Mouse (Mus musculus) heart, postnatal 0 days (tissue): ENCODE data around the gene Il4ra. TPM values are rescaled to one million over a fixed set of nuclear protein-coding genes. Genes with fewer than 3 reads are reported as not detected.

Experiments
- ATAC-seq: fragments of 200-750 bp; cut with Nextera tagmentation; 2 replicates; pipeline ENCODE4 v1.8.0; 2017; ENCODE audit warnings: low read depth, moderate number of reproducible peaks, moderate library complexity; ENCODE audit not compliant: insufficient read depth
- DNase-seq: peaks from one replicate; pipeline ENCODE4 v3.0.0-alpha.2; 2016; ENCODE audit warnings: low spot score
- H3K27ac ChIP-seq: fragments of 300-500 bp; sonication (generic); 2 replicates; pipeline ENCODE4 v1.5.1; 2014; ENCODE audit warnings: low read depth, mild to moderate bottlenecking
- H3K27me3 ChIP-seq: fragments of 300-500 bp; sonication (generic); 2 replicates; pipeline ENCODE4 v1.6.1; 2014; ENCODE audit warnings: low read length, mixed read lengths; ENCODE audit not compliant: control insufficient read depth, insufficient read depth
- H3K36me3 ChIP-seq: fragments of 300-500 bp; sonication (generic); replicated peaks from 2 replicates; pipeline ENCODE4 v1.6.1; 2014; ENCODE audit warnings: low read length, mixed read lengths; ENCODE audit not compliant: control insufficient read depth, insufficient read depth
- H3K4me1 ChIP-seq: fragments of 300-500 bp; sonication (generic); 2 replicates; pipeline ENCODE4 v1.6.1; 2014; ENCODE audit warnings: antibody characterized with exemption; ENCODE audit not compliant: control insufficient read depth, insufficient read depth
- H3K4me2 ChIP-seq: fragments of 300-500 bp; sonication (generic); 2 replicates; pipeline ENCODE4 v1.6.1; 2014; ENCODE audit warnings: low read depth, mild to moderate bottlenecking, low read length, moderate library complexity
- H3K4me3 ChIP-seq: fragments of 300-500 bp; sonication (generic); 2 replicates; pipeline ENCODE4 v1.5.1; 2014; ENCODE audit warnings: low read depth, low read length
- H3K9ac ChIP-seq: fragments of 300-500 bp; sonication (generic); replicated peaks from 2 replicates; pipeline ENCODE4 v1.6.1; 2014; ENCODE audit warnings: low read depth, low read length, mixed read lengths
- H3K9me3 ChIP-seq: fragments of 300-500 bp; sonication (generic); replicated peaks from 2 replicates; pipeline ENCODE4 v1.6.1; 2016; ENCODE audit warnings: low read length; ENCODE audit not compliant: control insufficient read depth
- CTCF ChIP-seq: IDR thresholded peaks from 2 replicates; pipeline ENCODE4 v1.5.1; 2016; ENCODE audit warnings: antibody characterized with exemption, control low read depth, low read depth
- EP300 ChIP-seq: IDR thresholded peaks from 2 replicates; pipeline ENCODE4 v1.6.1; 2016; ENCODE audit warnings: antibody characterized with exemption, low read depth
- WGBS: fragments of 180-500 bp; shearing (Covaris S2); extraction: QIAGEN DNeasy Blood & Tissue Kit; methylation state at CpG from one replicate; pipeline ENCODE4 v1.1.7; 2014; 5-methylcytosine and 5-hydroxymethylcytosine counted together
- polyA plus RNA-seq: library from polyadenylated mRNA; unstranded; fragments of >200 nt; fragmentation: Nextera tagmentation; extraction: Ambion mirVana; gene quantifications from 2 replicates; pipeline ENCODE4 v1.2.1, GENCODE M21; 2015
- total RNA-seq: library from RNA; depleted of rRNA; stranded (reverse); fragments of >200 nt; gene quantifications from 2 replicates; pipeline ENCODE4 v1.2.3, GENCODE M21; 2014; ENCODE audit warnings: low replicate concordance

Gene Il4ra
- total and polyA plus RNA-seq, 2 experiments from 2014 or later = 4.8 to 30.7 TPM

DNA sequence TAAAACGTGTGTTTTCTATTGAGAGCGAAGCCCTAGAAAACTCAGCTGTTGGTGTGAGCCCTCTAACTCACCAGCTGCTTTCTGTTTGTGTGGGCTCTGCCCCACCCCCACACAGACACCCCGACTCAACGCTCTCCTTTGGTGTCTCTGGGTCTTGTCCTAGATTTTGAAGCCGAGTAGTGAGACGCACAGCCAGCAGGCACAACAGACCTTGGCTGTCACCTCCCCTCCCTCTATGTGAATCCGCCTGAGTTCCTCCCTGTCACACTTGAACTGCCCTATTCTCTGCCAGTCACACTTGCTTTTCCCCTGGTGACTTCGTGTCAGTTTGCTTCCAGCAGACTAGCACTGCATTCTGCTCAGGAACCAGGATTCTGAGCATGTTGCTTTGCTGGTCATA lies 4.9 kb downstream of the Il4ra start:
- DNase-seq = no peak
- Histone ChIP-seq H3K27me3 (no peaks in the 10 kb centered on the region), H3K4me1 (peaks cover 26% of the 10 kb centered on the region), H3K9ac (no peak overlapping the region), H3K27ac (peak overlapping the region; percentile 14; the same call in 1 of the 2 replicates), H3K4me3 (no peak overlapping the region), H3K4me2 (no peak overlapping the region), H3K9me3 (no peaks in the 10 kb centered on the region), H3K36me3 (no peaks in the 10 kb centered on the region)
- 68% methylated on average over 8 of the region's 8 CpGs for WGBS
- no peak for ATAC-seq
- TF ChIP-seq CTCF = no peak
- TF ChIP-seq EP300 = no peak

GRCm38 (mm10) chr7:125558401-125558945 lies 6.6 kb downstream of the Il4ra start:
- Histone ChIP-seq H3K4me1 (peaks cover 26% of the 10 kb centered on the region), H3K4me3 (no peak overlapping the region), H3K36me3 (no peaks in the 10 kb centered on the region), H3K9me3 (no peaks in the 10 kb centered on the region), H3K27ac (peak overlapping the region; percentile 74; the same call in 1 of the 2 replicates), H3K27me3 (no peaks in the 10 kb centered on the region), H3K9ac (no peak overlapping the region), H3K4me2 (no peak overlapping the region)
- ATAC-seq (no peak), DNase-seq (no peak)
- WGBS = 68% methylated on average over 4 of the region's 4 CpGs
- TF ChIP-seq EP300 = no peak
- TF ChIP-seq CTCF = no peak

DNA sequence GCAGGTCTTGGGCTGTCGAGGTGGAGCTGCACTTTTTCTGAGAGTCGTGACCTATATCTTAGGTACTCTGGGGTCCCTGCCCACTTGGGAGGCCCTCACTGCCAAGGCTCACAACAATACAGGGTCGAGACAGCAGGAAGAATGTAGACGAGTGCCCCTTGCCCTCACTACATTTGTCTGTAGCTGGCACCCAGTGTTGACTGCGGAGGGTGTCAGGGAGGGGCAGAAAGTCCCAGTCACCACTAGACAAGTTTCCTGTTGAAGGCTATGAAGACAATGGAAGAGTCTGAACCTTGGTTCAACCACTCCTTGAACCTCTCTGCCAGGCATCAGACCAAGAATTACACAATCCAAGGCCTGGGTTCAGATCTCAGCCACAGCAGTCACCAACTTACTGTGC lies 7.1 kb downstream of the Il4ra start:
- Histone ChIP-seq H3K27me3 (no peaks in the 10 kb centered on the region), H3K27ac (peak overlapping the region; percentile 74), H3K9ac (no peak overlapping the region), H3K4me2 (no peak overlapping the region), H3K9me3 (no peaks in the 10 kb centered on the region), H3K36me3 (no peaks in the 10 kb centered on the region), H3K4me3 (no peak overlapping the region), H3K4me1 (peaks cover 26% of the 10 kb centered on the region)
- ATAC-seq (no peak), DNase-seq (no peak)
- WGBS = 51% methylated on average over 5 of the region's 5 CpGs
- TF ChIP-seq EP300 (no peak), CTCF (no peak)

- Histone ChIP-seq H3K4me1 (peaks cover 26% of the 10 kb centered on the region), H3K4me3 (no peak overlapping the region), H3K36me3 (0 out of 2 replicates have a peak, but pooled peaks cover under 1% of the 10 kb centered on the region), H3K9ac (no peak overlapping the region), H3K4me2 (no peak overlapping the region), H3K27ac (peak overlapping the region; percentile 74), H3K27me3 (no peaks in the 10 kb centered on the region), H3K9me3 (no peaks in the 10 kb centered on the region)
- TF ChIP-seq EP300 = no peak
- no peak for TF ChIP-seq CTCF
- ATAC-seq = no peak
- WGBS = 72% methylated on average over 10 of the region's 10 CpGs
- DNase-seq = no peak
Observed at GRCm38 (mm10) chr7:125559537-125559936, 7.6 kb downstream of the Il4ra start.

DNA sequence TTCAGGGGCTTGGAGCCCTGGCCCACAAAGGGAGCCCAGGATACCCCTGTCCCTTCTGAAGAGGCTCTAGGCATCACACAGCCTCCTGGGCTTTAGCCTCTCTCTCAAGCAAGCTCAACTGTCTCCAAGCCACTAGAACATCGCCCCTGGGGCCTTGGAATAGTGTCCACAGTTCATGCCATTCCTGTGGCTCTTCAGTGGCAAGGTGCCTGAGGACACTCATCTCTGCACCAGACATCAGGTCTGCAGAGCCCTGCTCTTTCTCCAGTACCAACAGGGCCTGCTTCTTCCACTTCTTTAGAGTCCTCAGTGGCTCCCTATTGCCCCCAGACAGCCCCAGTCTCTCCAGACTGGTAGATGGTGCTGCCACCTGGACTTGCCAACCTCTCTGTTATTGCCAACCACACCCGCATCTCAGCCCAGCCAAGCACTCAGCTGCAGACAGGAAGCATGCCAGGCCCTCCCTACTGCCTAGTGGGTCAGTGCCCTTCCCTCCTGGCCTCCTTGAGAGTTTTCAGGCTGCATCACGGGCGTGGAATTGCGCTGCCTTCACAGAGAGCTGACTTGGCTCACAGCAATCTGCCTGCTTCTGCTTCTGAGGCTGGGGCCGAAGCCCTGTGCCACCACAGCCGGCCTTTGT lies 8.3 kb downstream of the Il4ra start:
- DNase-seq (no peak), ATAC-seq (no peak)
- peaks cover 5% of the 10 kb centered on the region; the same call in 1 of the 2 replicates for H3K36me3 ChIP-seq
- H3K4me2 ChIP-seq = no peak overlapping the region
- 78% methylated on average over 7 of the region's 7 CpGs for WGBS
- H3K4me3 ChIP-seq = no peak overlapping the region
- H3K4me1 ChIP-seq = peaks cover 19% of the 10 kb centered on the region
- no peak overlapping the region for H3K9ac ChIP-seq
- TF ChIP-seq EP300 (no peak), CTCF (no peak)
- H3K27ac ChIP-seq = 0 out of 2 replicates have a peak overlapping the region, but pooled peaks have one; percentile 32
- H3K9me3 ChIP-seq = no peaks in the 10 kb centered on the region
- no peaks in the 10 kb centered on the region for H3K27me3 ChIP-seq
